Mouse (Mus musculus) neural tube, embryonic 15.5 days (tissue): ENCODE data around the gene Gabrp. TPM values are rescaled to one million over a fixed set of nuclear protein-coding genes. Genes with fewer than 3 reads are reported as not detected.

Experiments used
- ATAC-seq: fragments of 200-750 bp; cut with Nextera tagmentation; 2 replicates; pipeline ENCODE4 v1.8.0; 2017; ENCODE audit warnings: mild to moderate bottlenecking, moderate TSS enrichment, moderate library complexity; ENCODE audit not compliant: low FRiP score
- H3K27ac ChIP-seq: fragments of 300-500 bp; sonication (generic); replicated peaks from 2 replicates; pipeline ENCODE4 v1.5.1; 2015; ENCODE audit warnings: mild to moderate bottlenecking, inconsistent platforms
- H3K27me3 ChIP-seq: fragments of 300-500 bp; sonication (generic); replicated peaks from 2 replicates; pipeline ENCODE4 v1.6.1; 2015; ENCODE audit warnings: inconsistent platforms
- H3K36me3 ChIP-seq: fragments of 300-500 bp; sonication (generic); 2 replicates; pipeline ENCODE4 v1.6.1; 2015; ENCODE audit warnings: inconsistent platforms
- H3K4me1 ChIP-seq: fragments of 300-500 bp; sonication (generic); 2 replicates; pipeline ENCODE4 v1.6.1; 2015; ENCODE audit warnings: inconsistent platforms
- H3K4me2 ChIP-seq: fragments of 300-500 bp; sonication (generic); 2 replicates; pipeline ENCODE4 v1.6.1; 2015; ENCODE audit warnings: inconsistent platforms, mild to moderate bottlenecking, moderate library complexity
- H3K4me3 ChIP-seq: fragments of 300-500 bp; sonication (generic); replicated peaks from 2 replicates; pipeline ENCODE4 v1.5.1; 2015; ENCODE audit warnings: mild to moderate bottlenecking, inconsistent platforms
- H3K9ac ChIP-seq: fragments of 300-500 bp; sonication (generic); replicated peaks from 2 replicates; pipeline ENCODE4 v1.6.1; 2015; ENCODE audit warnings: mild to moderate bottlenecking, inconsistent platforms
- H3K9me3 ChIP-seq: fragments of 300-500 bp; sonication (generic); replicated peaks from 2 replicates; pipeline ENCODE4 v1.6.1; 2016; ENCODE audit warnings: inconsistent platforms
- WGBS: fragments of 180-500 bp; shearing (Covaris S2); methylation state at CpG from one replicate; pipeline ENCODE4 v1.1.7; 2015; ENCODE audit warnings: mixed read lengths; 5-methylcytosine and 5-hydroxymethylcytosine counted together
- polyA plus RNA-seq: library from polyadenylated mRNA; unstranded; fragments of >200 nt; fragmentation: Nextera tagmentation; extraction: Ambion mirVana; gene quantifications from 2 replicates; pipeline ENCODE4 v1.2.1, GENCODE M21; 2015

Gene Gabrp
- polyA plus RNA-seq, 1 experiment from 2014 or later: not detected

GRCm38 (mm10) chr11:33513376-33513991, 65.3 kb downstream of the Gabrp start, which contains the start of gene Ranbp17:
Ranbp17 (minus strand) TSS chr11:33513746.
- no peaks in the 10 kb centered on the region for H3K36me3 ChIP-seq
- WGBS: 2% methylated on average over 38 of the region's 72 CpGs
- peak within 1 kb of the TSS; percentile 65 for H3K4me2 ChIP-seq
- peak within 1 kb of the TSS; percentile 79 for H3K9ac ChIP-seq
- peak within 1 kb of the TSS; percentile 69 for H3K4me3 ChIP-seq
- peak within 1 kb of the TSS; percentile 89 for H3K27ac ChIP-seq
- ATAC-seq: peak; percentile 89
- H3K27me3 ChIP-seq: no peaks in the 10 kb centered on the region
- H3K9me3 ChIP-seq: no peaks in the 10 kb centered on the region
- H3K4me1 ChIP-seq: peaks cover 12% of the 10 kb centered on the region

GRCm38 (mm10) chr11:33512854-33513375, 65.8 kb downstream of the Gabrp start:
- WGBS: under 1% methylated on average over 43 of the region's 43 CpGs
- Histone ChIP-seq H3K4me2 (peak overlapping the region; percentile 65), H3K27ac (peak overlapping the region; percentile 89), H3K9me3 (no peaks in the 10 kb centered on the region), H3K4me3 (peak overlapping the region; percentile 69), H3K9ac (peak overlapping the region; percentile 79), H3K36me3 (no peaks in the 10 kb centered on the region), H3K4me1 (peaks cover 12% of the 10 kb centered on the region), H3K27me3 (no peaks in the 10 kb centered on the region)
- peak; percentile 89 for ATAC-seq

GRCm38 (mm10) chr11:33509401-33509800, 69.4 kb downstream of the Gabrp start:
- no peaks in the 10 kb centered on the region for H3K36me3 ChIP-seq
- H3K9ac ChIP-seq: no peak overlapping the region
- no peaks in the 10 kb centered on the region for H3K9me3 ChIP-seq
- no peak overlapping the region for H3K4me2 ChIP-seq
- no peak overlapping the region for H3K4me3 ChIP-seq
- peaks cover 12% of the 10 kb centered on the region for H3K4me1 ChIP-seq
- no peaks in the 10 kb centered on the region for H3K27me3 ChIP-seq
- no peak overlapping the region for H3K27ac ChIP-seq
- no peak for ATAC-seq

Other genes starting within 250 kb of the Gabrp start
- 9.0 and 9.4 TPM in 2 replicates for gene Ranbp17, start 65.2 kb downstream of the Gabrp start, polyA plus RNA-seq
- 0.09 and 0.13 TPM in 2 replicates for gene D130052B06Rik, start 20.3 kb upstream of the Gabrp start, polyA plus RNA-seq